Mouse (Mus musculus) retina, adult 2 months (tissue): Measurements from ENCODE around the gene Suv39h2.

Experiments
- DNase-seq: peaks from one replicate; pipeline ENCODE4 v3.0.0-alpha.2; 2012; ENCODE audit warnings: low read depth, low spot score

Suv39h2 gene

DNA sequence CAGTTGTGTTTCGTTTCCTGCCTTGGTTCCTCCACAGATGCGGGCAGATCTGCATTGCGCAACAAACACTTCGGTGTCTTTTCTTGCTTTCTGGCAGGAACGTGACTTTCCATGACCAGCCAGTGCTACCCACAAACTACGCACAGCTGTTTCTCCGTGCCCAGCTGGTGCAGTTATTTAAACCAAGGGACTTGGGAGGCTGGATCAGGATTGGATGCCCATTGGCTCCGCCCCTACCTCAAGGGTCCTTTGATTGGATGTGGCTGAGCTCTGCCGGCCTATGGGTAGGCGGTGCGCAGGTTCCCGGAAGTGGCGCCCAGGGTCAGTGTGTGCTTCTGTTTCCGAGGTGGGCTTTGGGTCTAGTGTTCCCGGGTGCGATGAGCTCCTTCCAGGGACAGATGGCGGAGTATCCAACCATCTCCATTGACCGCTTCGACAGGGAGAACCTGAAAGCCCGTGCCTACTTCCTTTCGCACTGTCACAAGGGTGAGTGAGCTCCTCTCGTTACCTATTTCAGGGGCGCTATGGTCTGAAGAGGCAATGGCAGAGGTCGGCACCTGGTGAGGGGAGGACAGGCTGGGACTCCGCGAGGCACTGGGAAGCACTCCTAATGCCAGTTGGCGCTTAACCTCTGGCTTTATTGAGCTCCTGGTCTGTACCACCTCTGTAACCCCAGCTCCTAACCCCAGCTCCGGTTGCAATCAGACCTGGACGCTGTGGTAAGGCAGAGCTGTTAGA, 50.8 kb downstream of the Suv39h2 start, which contains the start of gene Dclre1c:
TSS of gene Dclre1c (plus strand) at position 291 of the 738 bp plus-strand sequence.
- peak; percentile 71 for DNase-seq

DNA sequence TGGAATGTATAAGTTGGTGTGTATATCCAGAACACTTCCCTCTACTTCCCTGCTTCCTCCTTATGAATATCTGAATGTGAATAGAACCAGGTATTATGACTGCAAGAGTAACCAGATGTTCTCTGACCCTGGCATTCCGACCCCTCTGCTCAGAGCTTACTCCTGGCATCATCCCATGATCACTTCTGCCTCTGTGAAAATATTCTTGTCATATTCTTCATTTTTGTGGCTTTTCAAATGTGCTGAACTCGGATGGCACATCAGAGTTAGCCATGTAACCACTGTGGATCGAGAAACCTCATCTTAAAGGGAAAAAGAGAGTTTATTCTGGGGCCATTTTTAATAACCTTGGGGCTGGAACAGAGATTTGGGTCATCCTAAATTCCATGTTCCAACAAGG, 52.3 kb downstream of the Suv39h2 start, which contains the start of gene Meig1:
TSS of gene Meig1 (minus strand) at position 101 of the 400 bp plus-strand sequence.
- DNase-seq: no peak

DNA sequence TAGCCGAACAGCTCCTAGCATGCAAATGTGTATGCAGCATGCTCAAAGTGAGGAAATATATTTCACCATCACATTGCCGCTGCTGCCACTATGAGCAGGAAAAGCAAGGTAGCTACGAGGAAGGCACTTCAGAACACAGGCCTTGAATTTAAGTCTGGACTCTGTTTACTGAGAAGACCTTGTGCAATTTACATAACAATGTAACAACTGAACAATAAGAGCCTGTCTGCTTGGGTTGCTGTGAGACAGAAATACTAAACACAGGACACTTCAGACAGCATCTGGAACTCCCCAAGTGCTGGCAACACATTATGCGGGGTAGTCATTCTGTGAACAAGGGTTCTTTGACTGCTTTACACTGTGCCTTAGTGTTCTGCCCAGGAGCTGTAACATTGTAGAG, 54.7 kb downstream of the Suv39h2 start:
- no peak for DNase-seq

DNA sequence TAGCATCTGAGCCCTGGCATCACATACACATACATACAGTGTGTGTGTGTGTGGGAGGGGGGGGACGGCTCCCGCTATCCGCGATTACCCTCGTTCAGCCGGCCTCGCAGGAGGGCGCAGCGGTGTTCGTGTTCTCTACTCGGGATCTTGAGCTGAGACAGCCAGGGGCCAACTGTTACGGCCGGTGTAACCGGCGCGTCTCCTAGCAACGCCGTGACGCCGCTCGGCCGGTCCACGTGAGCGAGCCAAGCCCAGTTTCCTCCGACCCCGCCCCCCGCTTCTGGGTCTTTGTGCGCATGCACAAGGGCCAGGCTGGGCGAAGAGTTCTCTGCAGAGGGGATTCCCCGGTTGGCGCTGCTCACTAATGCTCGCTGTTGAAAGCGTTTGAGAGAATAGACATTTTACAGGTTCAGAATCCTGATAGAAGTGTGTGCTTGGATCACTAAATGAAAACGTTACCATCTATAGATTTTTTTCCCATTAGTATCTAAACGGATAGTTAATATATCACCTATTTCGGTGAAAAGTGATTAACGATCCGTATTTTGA, 55.9 kb downstream of the Suv39h2 start:
- DNase-seq: peak; percentile 91

DNA sequence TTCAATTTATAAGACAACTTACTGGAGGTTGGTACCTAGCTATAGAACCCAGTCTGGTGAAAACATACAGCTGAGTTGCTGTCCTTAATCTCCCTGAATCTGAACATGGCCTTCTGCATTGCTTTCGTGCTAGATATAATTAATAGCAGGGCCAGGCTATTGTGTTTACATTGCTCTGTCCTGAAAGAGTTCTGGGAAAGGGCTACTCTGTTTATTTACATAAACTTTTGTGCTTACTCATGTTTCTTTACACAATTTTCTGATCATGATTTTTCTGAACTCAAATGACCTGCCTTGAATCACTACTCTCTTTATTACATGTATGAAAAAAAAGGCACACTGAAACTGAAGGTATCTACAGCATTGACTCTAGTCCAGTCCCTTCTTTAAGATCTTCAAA, 59.2 kb downstream of the Suv39h2 start:
- no peak for DNase-seq

DNA sequence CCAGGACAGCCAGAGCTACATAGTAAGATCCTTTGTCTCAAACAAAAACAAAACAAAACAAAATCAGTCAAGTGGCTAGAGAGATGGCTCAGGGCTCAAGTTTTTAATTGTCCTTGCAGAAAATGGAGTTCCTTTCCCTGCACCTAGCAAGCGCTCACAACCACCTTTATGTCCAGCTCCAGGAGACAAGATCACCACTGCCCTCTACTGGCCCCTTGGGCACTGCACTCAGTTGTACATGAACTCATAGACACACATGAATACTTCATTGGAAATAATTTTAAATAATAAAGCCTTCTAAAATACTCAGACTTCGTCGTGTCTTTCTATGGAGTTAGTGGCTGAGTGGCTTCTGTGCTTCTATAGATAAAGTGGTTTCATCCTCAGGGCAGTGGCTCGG, 60.6 kb downstream of the Suv39h2 start:
- DNase-seq: no peak

DNA sequence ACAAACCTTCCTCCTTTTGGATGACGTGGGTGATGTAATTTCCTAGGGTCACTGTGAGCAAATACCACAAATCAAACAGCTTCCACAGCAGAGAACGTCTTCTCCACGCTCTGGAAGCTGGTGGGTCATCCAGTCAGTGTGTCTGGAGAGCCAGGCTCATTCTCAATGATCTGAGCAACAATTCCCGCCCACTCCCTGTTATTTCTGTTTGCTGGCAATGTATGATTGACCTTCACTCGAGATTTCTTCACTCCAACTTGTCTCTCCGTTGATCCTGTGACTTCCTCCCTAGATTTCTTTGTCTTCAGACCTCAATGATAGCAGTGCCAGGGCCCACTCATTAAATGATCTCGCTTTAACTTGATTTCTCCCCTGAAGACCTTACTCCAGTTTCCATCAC, 67.1 kb downstream of the Suv39h2 start:
- no peak for DNase-seq

DNA sequence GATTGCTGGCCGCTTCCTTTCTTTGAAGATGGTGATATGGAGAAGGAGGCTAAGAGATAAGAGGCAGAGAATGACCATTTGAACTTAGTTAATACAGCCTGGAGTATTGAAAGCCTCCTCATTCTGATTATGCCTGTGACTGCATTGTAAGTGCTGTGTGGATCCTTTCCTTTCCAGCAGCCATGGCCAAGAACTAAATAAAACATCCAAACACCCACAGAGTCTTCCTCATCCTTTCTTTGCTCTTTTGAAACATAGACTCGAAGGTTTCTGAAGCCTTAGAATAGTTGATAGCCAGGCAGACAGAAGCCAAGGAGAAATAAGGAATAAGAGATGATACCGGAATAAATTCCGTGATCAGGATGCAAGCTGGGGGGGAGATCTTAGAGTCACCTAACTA, 68.8 kb downstream of the Suv39h2 start:
- no peak for DNase-seq
